Mouse (Mus musculus): ENCODE data around the gene Cnot10. TPM values are rescaled to one million over a fixed set of nuclear protein-coding genes. Genes with fewer than 3 reads are reported as not detected.

Cnot10 gene
- 66.3 and 68.7 TPM in 2 replicates for polyA plus RNA-seq (2015; fragmentation: Nextera tagmentation; extraction: Ambion mirVana)

- Histone ChIP-seq H3K27me3 (peaks cover 21% of the 10 kb centered on the region; the same call in 1 of the 2 replicates), H3K4me1 (peaks cover 19% of the 10 kb centered on the region), H3K36me3 (peaks cover 21% of the 10 kb centered on the region), H3K9me3 (replicated peaks) (no peaks in the 10 kb centered on the region), H3K27ac (peak within 1 kb of the TSS; percentile 90), H3K9ac (peak within 1 kb of the TSS; percentile 78), H3K4me2 (peak within 1 kb of the TSS; percentile 77), H3K4me3 (replicated peaks) (peak within 1 kb of the TSS; percentile 79)
- WGBS: 4% methylated on average over 51 of the region's 51 CpGs
- peak; percentile 99 for ATAC-seq (replicated peaks; ENCODE audit: low FRiP score)
These were observed at the start of gene Cnot10 for GRCm38 (mm10) chr9:114639839-114640646. Gene Cnot10 (minus strand): TSS chr9:114640184.

GRCm38 (mm10) chr9:114688953-114689407 is 49.0 kb upstream of the Cnot10 start:
- ATAC-seq (replicated peaks; ENCODE audit: low FRiP score): peak; percentile 75
- peak overlapping the region; percentile 88 for H3K4me2 ChIP-seq
- no peaks in the 10 kb centered on the region for H3K9me3 ChIP-seq (replicated peaks)
- no peaks in the 10 kb centered on the region for H3K27me3 ChIP-seq
- H3K4me3 ChIP-seq (replicated peaks): peak overlapping the region; percentile 67
- H3K36me3 ChIP-seq: peaks cover 22% of the 10 kb centered on the region
- peak overlapping the region; percentile 85 for H3K27ac ChIP-seq
- peaks cover 27% of the 10 kb centered on the region for H3K4me1 ChIP-seq
- H3K9ac ChIP-seq: peak overlapping the region; percentile 76
- under 1% methylated on average over 50 of the region's 50 CpGs for WGBS

GRCm38 (mm10) chr9:114688252-114688952 is 48.4 kb upstream of the Cnot10 start, which contains the start of gene Dync1li1:
Gene Dync1li1 (plus strand): TSS chr9:114688790.
- Histone ChIP-seq H3K4me1 (peaks cover 27% of the 10 kb centered on the region), H3K9me3 (replicated peaks) (no peaks in the 10 kb centered on the region), H3K27ac (peak within 1 kb of the TSS; percentile 85), H3K4me3 (replicated peaks) (peak within 1 kb of the TSS; percentile 67), H3K9ac (peak within 1 kb of the TSS; percentile 76), H3K27me3 (no peaks in the 10 kb centered on the region), H3K36me3 (peaks cover 16% of the 10 kb centered on the region), H3K4me2 (peak within 1 kb of the TSS; percentile 88)
- ATAC-seq (replicated peaks; ENCODE audit: low FRiP score): peak; percentile 96
- WGBS: under 1% methylated on average over 56 of the region's 57 CpGs

GRCm38 (mm10) chr9:114687639-114688038 is 47.7 kb upstream of the Cnot10 start:
- Histone ChIP-seq H3K9me3 (replicated peaks) (no peaks in the 10 kb centered on the region), H3K36me3 (peaks cover 9% of the 10 kb centered on the region), H3K4me3 (replicated peaks) (peak overlapping the region; percentile 67), H3K27me3 (no peaks in the 10 kb centered on the region), H3K4me1 (peaks cover 27% of the 10 kb centered on the region), H3K9ac (peak overlapping the region; percentile 76; the same call in 1 of the 2 replicates), H3K27ac (no peak overlapping the region), H3K4me2 (peak overlapping the region; percentile 88)
- 81% methylated on average over 13 of the region's 13 CpGs for WGBS
- no peak for ATAC-seq (replicated peaks; ENCODE audit: low FRiP score)

GRCm38 (mm10) chr9:114686245-114686644 is 46.3 kb upstream of the Cnot10 start:
- H3K27ac ChIP-seq: no peak overlapping the region

GRCm38 (mm10) chr9:114682193-114682592 is 42.2 kb upstream of the Cnot10 start:
- no peak for ATAC-seq (replicated peaks; ENCODE audit: low FRiP score)
- Histone ChIP-seq H3K27me3 (no peaks in the 10 kb centered on the region), H3K4me1 (no peaks in the 10 kb centered on the region), H3K9ac (no peak overlapping the region), H3K9me3 (replicated peaks) (no peaks in the 10 kb centered on the region), H3K4me3 (replicated peaks) (no peak overlapping the region), H3K4me2 (no peak overlapping the region), H3K27ac (no peak overlapping the region), H3K36me3 (no peaks in the 10 kb centered on the region)
- 84% methylated on average over 4 of the region's 4 CpGs for WGBS

More at GRCm38 (mm10) chr9:114686245-114686644, 46.3 kb upstream of the Cnot10 start:
- Histone ChIP-seq H3K9ac (no peak overlapping the region), H3K36me3 (0 out of 2 replicates have a peak, but pooled peaks cover under 1% of the 10 kb centered on the region), H3K9me3 (replicated peaks) (no peaks in the 10 kb centered on the region), H3K4me2 (no peak overlapping the region), H3K4me3 (replicated peaks) (no peak overlapping the region), H3K4me1 (peaks cover 27% of the 10 kb centered on the region), H3K27me3 (no peaks in the 10 kb centered on the region)
- ATAC-seq (replicated peaks; ENCODE audit: low FRiP score): no peak
- 89% methylated on average over 7 of the region's 7 CpGs for WGBS

- Histone ChIP-seq H3K27me3 (no peaks in the 10 kb centered on the region), H3K4me1 (no peaks in the 10 kb centered on the region), H3K9me3 (replicated peaks) (no peaks in the 10 kb centered on the region), H3K4me3 (replicated peaks) (no peak overlapping the region), H3K4me2 (no peak overlapping the region), H3K9ac (no peak overlapping the region), H3K36me3 (no peaks in the 10 kb centered on the region), H3K27ac (no peak overlapping the region)
- no peak for ATAC-seq (replicated peaks; ENCODE audit: low FRiP score)
- 76% methylated on average over 6 of the region's 6 CpGs for WGBS
These were observed 40.5 kb upstream of the Cnot10 start for GRCm38 (mm10) chr9:114680531-114680930.

GRCm38 (mm10) chr9:114679944-114680343 is 40.0 kb upstream of the Cnot10 start:
- Histone ChIP-seq H3K36me3 (no peaks in the 10 kb centered on the region), H3K9me3 (replicated peaks) (no peaks in the 10 kb centered on the region), H3K9ac (no peak overlapping the region), H3K4me3 (replicated peaks) (no peak overlapping the region), H3K4me2 (no peak overlapping the region), H3K4me1 (no peaks in the 10 kb centered on the region), H3K27me3 (no peaks in the 10 kb centered on the region), H3K27ac (no peak overlapping the region)
- ATAC-seq (replicated peaks; ENCODE audit: low FRiP score): no peak
- WGBS: 84% methylated on average over 5 of the region's 5 CpGs

- Histone ChIP-seq H3K9me3 (replicated peaks) (no peaks in the 10 kb centered on the region), H3K36me3 (no peaks in the 10 kb centered on the region), H3K9ac (no peak overlapping the region), H3K4me1 (no peaks in the 10 kb centered on the region), H3K4me3 (replicated peaks) (no peak overlapping the region), H3K27me3 (0 out of 2 replicates have a peak, but pooled peaks cover 3% of the 10 kb centered on the region), H3K4me2 (no peak overlapping the region), H3K27ac (no peak overlapping the region)
- no peak for ATAC-seq (replicated peaks; ENCODE audit: low FRiP score)
- WGBS: 80% methylated on average over 5 of the region's 5 CpGs
These were observed 38.6 kb upstream of the Cnot10 start for GRCm38 (mm10) chr9:114678576-114678975.

- Histone ChIP-seq H3K27me3 (0 out of 2 replicates have a peak, but pooled peaks cover 3% of the 10 kb centered on the region), H3K4me3 (replicated peaks) (no peak overlapping the region), H3K4me2 (peak overlapping the region; percentile 68), H3K9me3 (replicated peaks) (no peaks in the 10 kb centered on the region), H3K27ac (no peak overlapping the region), H3K4me1 (peaks cover 10% of the 10 kb centered on the region), H3K9ac (no peak overlapping the region), H3K36me3 (no peaks in the 10 kb centered on the region)
- ATAC-seq (replicated peaks; ENCODE audit: low FRiP score): no peak
- 54% methylated on average over 2 of the region's 2 CpGs for WGBS
These were observed 33.6 kb upstream of the Cnot10 start for GRCm38 (mm10) chr9:114673626-114674025.

GRCm38 (mm10) chr9:114672703-114673561 is 32.9 kb upstream of the Cnot10 start:
- Histone ChIP-seq H3K27ac (no peak overlapping the region), H3K4me1 (peaks cover 10% of the 10 kb centered on the region), H3K4me2 (peak overlapping the region; percentile 68), H3K4me3 (replicated peaks) (peak overlapping the region; percentile 37), H3K27me3 (0 out of 2 replicates have a peak, but pooled peaks cover 3% of the 10 kb centered on the region), H3K36me3 (no peaks in the 10 kb centered on the region), H3K9ac (peak overlapping the region; percentile 38; the same call in 1 of the 2 replicates), H3K9me3 (replicated peaks) (no peaks in the 10 kb centered on the region)
- peak; percentile 29 for ATAC-seq (replicated peaks; ENCODE audit: low FRiP score)
- 4% methylated on average over 24 of the region's 24 CpGs for WGBS

Data from kidney, embryonic 15.5 days (tissue).